Mouse (Mus musculus) midbrain, embryonic 11.5 days (tissue): ENCODE results near the gene Runx2. TPM values are rescaled to one million over a fixed set of nuclear protein-coding genes. Genes with fewer than 3 reads are reported as not detected.
A peak's percentile ranks its signal among the peaks of the same experiment; 100 is the strongest.

ENCODE experiments used
- ATAC-seq: fragments of 200-750 bp; cut with Nextera tagmentation; 2 replicates; pipeline ENCODE4 v1.8.0; 2017; ENCODE audit warnings: moderate TSS enrichment, moderate library complexity; ENCODE audit not compliant: low FRiP score
- DNase-seq: peaks from one replicate; pipeline ENCODE4 v3.0.0; 2015; ENCODE audit warnings: low spot score; ENCODE audit errors: missing footprints
- H3K27ac ChIP-seq: fragments of 300-500 bp; sonication (generic); 2 replicates; pipeline ENCODE4 v1.5.1; 2014; ENCODE audit warnings: low read depth, low read length
- H3K27me3 ChIP-seq: fragments of 300-500 bp; sonication (generic); 2 replicates; pipeline ENCODE4 v1.6.1; 2014; ENCODE audit warnings: mild to moderate bottlenecking, low read length, moderate library complexity, mixed read lengths; ENCODE audit not compliant: control insufficient read depth, insufficient read depth
- H3K36me3 ChIP-seq: fragments of 300-500 bp; sonication (generic); 2 replicates; pipeline ENCODE4 v1.6.1; 2014; ENCODE audit warnings: mild to moderate bottlenecking, low read length, moderate library complexity, mixed read lengths; ENCODE audit not compliant: control insufficient read depth, insufficient read depth
- H3K4me1 ChIP-seq: fragments of 300-500 bp; sonication (generic); 2 replicates; pipeline ENCODE4 v1.6.1; 2014; ENCODE audit warnings: low read length; ENCODE audit not compliant: control insufficient read depth, insufficient read depth
- H3K4me2 ChIP-seq: fragments of 300-500 bp; sonication (generic); 2 replicates; pipeline ENCODE4 v1.6.1; 2014; ENCODE audit warnings: mild to moderate bottlenecking, moderate library complexity
- H3K4me3 ChIP-seq: fragments of 300-500 bp; sonication (generic); 2 replicates; pipeline ENCODE4 v1.5.1; 2014; ENCODE audit warnings: low read depth, low read length
- H3K9ac ChIP-seq: fragments of 300-500 bp; sonication (generic); 2 replicates; pipeline ENCODE4 v1.6.1; 2014; ENCODE audit warnings: low read length
- H3K9me3 ChIP-seq: fragments of 300-500 bp; sonication (generic); 2 replicates; pipeline ENCODE4 v1.6.1; 2016; ENCODE audit warnings: low read length; ENCODE audit not compliant: control insufficient read depth
- WGBS: fragments of 180-500 bp; shearing (Covaris S2); extraction: QIAGEN DNeasy Blood & Tissue Kit; methylation state at CpG from one replicate; pipeline ENCODE4 v1.1.7; 2014; 5-methylcytosine and 5-hydroxymethylcytosine counted together
- polyA plus RNA-seq: library from polyadenylated mRNA; unstranded; fragments of >200 nt; fragmentation: Nextera tagmentation; extraction: Ambion mirVana; gene quantifications from 2 replicates; pipeline ENCODE4 v1.2.1, GENCODE M21; 2014

The Runx2 gene
- polyA plus RNA-seq, 1 experiment from 2014 or later: 0.46 TPM

GRCm38 (mm10) chr17:44608907-44609306 lies 205.7 kb downstream of the Runx2 start:
- H3K36me3 ChIP-seq: no peaks in the 10 kb centered on the region
- H3K27ac ChIP-seq: no peak overlapping the region
- ATAC-seq (no peak), DNase-seq (no peak)
- H3K4me1 ChIP-seq: no peaks in the 10 kb centered on the region
- H3K4me3 ChIP-seq: no peak overlapping the region
- 90% methylated on average over 4 of the region's 4 CpGs for WGBS
- no peaks in the 10 kb centered on the region for H3K9me3 ChIP-seq
- no peak overlapping the region for H3K4me2 ChIP-seq
- H3K27me3 ChIP-seq: no peaks in the 10 kb centered on the region
- no peak overlapping the region for H3K9ac ChIP-seq

GRCm38 (mm10) chr17:44607383-44607782 lies 207.2 kb downstream of the Runx2 start:
- ATAC-seq (no peak), DNase-seq (no peak)

GRCm38 (mm10) chr17:44606245-44606644 lies 208.4 kb downstream of the Runx2 start:
- ATAC-seq (no peak), DNase-seq (no peak)
- WGBS: 91% methylated on average over 7 of the region's 7 CpGs
- Histone ChIP-seq H3K4me2 (no peak overlapping the region), H3K36me3 (no peaks in the 10 kb centered on the region), H3K27me3 (no peaks in the 10 kb centered on the region), H3K9me3 (no peaks in the 10 kb centered on the region), H3K9ac (no peak overlapping the region), H3K4me3 (no peak overlapping the region), H3K4me1 (no peaks in the 10 kb centered on the region), H3K27ac (no peak overlapping the region)

More at GRCm38 (mm10) chr17:44607383-44607782, 207.2 kb downstream of the Runx2 start:
- no peak overlapping the region for H3K9ac ChIP-seq
- H3K27ac ChIP-seq: no peak overlapping the region
- no peak overlapping the region for H3K4me3 ChIP-seq
- H3K9me3 ChIP-seq: no peaks in the 10 kb centered on the region
- H3K27me3 ChIP-seq: no peaks in the 10 kb centered on the region
- H3K4me2 ChIP-seq: no peak overlapping the region
- 91% methylated on average over 8 of the region's 8 CpGs for WGBS
- H3K36me3 ChIP-seq: no peaks in the 10 kb centered on the region
- no peaks in the 10 kb centered on the region for H3K4me1 ChIP-seq

- DNase-seq (peak; percentile 21), ATAC-seq (no peak)
- Histone ChIP-seq H3K4me2 (no peak overlapping the region), H3K27me3 (no peaks in the 10 kb centered on the region), H3K4me3 (no peak overlapping the region), H3K9ac (no peak overlapping the region), H3K9me3 (no peaks in the 10 kb centered on the region), H3K36me3 (no peaks in the 10 kb centered on the region), H3K27ac (no peak overlapping the region), H3K4me1 (no peaks in the 10 kb centered on the region)
- 88% methylated on average over 3 of the region's 3 CpGs for WGBS
Measured at GRCm38 (mm10) chr17:44605749-44606148, 208.8 kb downstream of the Runx2 start.

GRCm38 (mm10) chr17:44603170-44603569 lies 211.4 kb downstream of the Runx2 start:
- Histone ChIP-seq H3K9ac (no peak overlapping the region), H3K4me1 (no peaks in the 10 kb centered on the region), H3K4me2 (no peak overlapping the region), H3K27me3 (no peaks in the 10 kb centered on the region), H3K27ac (no peak overlapping the region), H3K9me3 (no peaks in the 10 kb centered on the region), H3K36me3 (no peaks in the 10 kb centered on the region), H3K4me3 (no peak overlapping the region)
- peak; percentile 51 for DNase-seq
- ATAC-seq: no peak
- WGBS: 70% methylated on average over 4 of the region's 4 CpGs

- no peaks in the 10 kb centered on the region for H3K27me3 ChIP-seq
- no peak for ATAC-seq
- no peak overlapping the region for H3K27ac ChIP-seq
- no peak overlapping the region for H3K9ac ChIP-seq
- no peaks in the 10 kb centered on the region for H3K9me3 ChIP-seq
- H3K36me3 ChIP-seq: no peaks in the 10 kb centered on the region
- no peak overlapping the region for H3K4me3 ChIP-seq
- no peak overlapping the region for H3K4me2 ChIP-seq
- no peak for DNase-seq
- WGBS: 76% methylated on average over 11 of the region's 11 CpGs
- H3K4me1 ChIP-seq: no peaks in the 10 kb centered on the region
Measured at GRCm38 (mm10) chr17:44601317-44602021, 213.1 kb downstream of the Runx2 start.

- Histone ChIP-seq H3K27me3 (no peaks in the 10 kb centered on the region), H3K4me1 (no peaks in the 10 kb centered on the region), H3K4me3 (no peak overlapping the region), H3K9ac (no peak overlapping the region), H3K27ac (no peak overlapping the region), H3K9me3 (no peaks in the 10 kb centered on the region), H3K4me2 (no peak overlapping the region), H3K36me3 (no peaks in the 10 kb centered on the region)
- no peak for DNase-seq
- ATAC-seq: no peak
- WGBS: 82% methylated on average over 1 of the region's 1 CpGs
Measured at GRCm38 (mm10) chr17:44599856-44600255, 214.7 kb downstream of the Runx2 start.

- DNase-seq (no peak), ATAC-seq (no peak)
- Histone ChIP-seq H3K36me3 (no peaks in the 10 kb centered on the region), H3K4me3 (no peak overlapping the region), H3K4me2 (no peak overlapping the region), H3K27me3 (no peaks in the 10 kb centered on the region), H3K4me1 (no peaks in the 10 kb centered on the region), H3K9me3 (no peaks in the 10 kb centered on the region), H3K9ac (no peak overlapping the region), H3K27ac (no peak overlapping the region)
- 88% methylated on average over 2 of the region's 2 CpGs for WGBS
Measured at GRCm38 (mm10) chr17:44599132-44599531, 215.5 kb downstream of the Runx2 start.

GRCm38 (mm10) chr17:44597918-44598504 lies 216.6 kb downstream of the Runx2 start:
- DNase-seq (peak; percentile 81), ATAC-seq (no peak)
- Histone ChIP-seq H3K27me3 (no peaks in the 10 kb centered on the region), H3K36me3 (no peaks in the 10 kb centered on the region), H3K9me3 (no peaks in the 10 kb centered on the region), H3K4me1 (no peaks in the 10 kb centered on the region), H3K27ac (no peak overlapping the region), H3K9ac (no peak overlapping the region), H3K4me2 (no peak overlapping the region), H3K4me3 (no peak overlapping the region)
- 68% methylated on average over 8 of the region's 8 CpGs for WGBS
